Mouse (Mus musculus) heart, adult 18-20 months (tissue): ENCODE results near the gene Ppp2r5d. TPM values are rescaled to one million over a fixed set of nuclear protein-coding genes. Genes with fewer than 3 reads are reported as not detected.
A peak's percentile ranks its signal among the peaks of the same experiment; 100 is the strongest.

Experiments used
- DNase-seq, 2 experiments: peaks; one replicate each; pipeline ENCODE4 v3.0.0; 2021 to 2022; ENCODE audit warnings: mixed read lengths in 1 of 2
- total RNA-seq, 2 experiments: library from RNA; stranded (reverse); gene quantifications; 2 replicates each; pipeline ENCODE4 v1.2.3; 2021

Gene Ppp2r5d
- total RNA-seq, 2 experiments from 2014 or later: 29.0 to 30.0 TPM

DNA sequence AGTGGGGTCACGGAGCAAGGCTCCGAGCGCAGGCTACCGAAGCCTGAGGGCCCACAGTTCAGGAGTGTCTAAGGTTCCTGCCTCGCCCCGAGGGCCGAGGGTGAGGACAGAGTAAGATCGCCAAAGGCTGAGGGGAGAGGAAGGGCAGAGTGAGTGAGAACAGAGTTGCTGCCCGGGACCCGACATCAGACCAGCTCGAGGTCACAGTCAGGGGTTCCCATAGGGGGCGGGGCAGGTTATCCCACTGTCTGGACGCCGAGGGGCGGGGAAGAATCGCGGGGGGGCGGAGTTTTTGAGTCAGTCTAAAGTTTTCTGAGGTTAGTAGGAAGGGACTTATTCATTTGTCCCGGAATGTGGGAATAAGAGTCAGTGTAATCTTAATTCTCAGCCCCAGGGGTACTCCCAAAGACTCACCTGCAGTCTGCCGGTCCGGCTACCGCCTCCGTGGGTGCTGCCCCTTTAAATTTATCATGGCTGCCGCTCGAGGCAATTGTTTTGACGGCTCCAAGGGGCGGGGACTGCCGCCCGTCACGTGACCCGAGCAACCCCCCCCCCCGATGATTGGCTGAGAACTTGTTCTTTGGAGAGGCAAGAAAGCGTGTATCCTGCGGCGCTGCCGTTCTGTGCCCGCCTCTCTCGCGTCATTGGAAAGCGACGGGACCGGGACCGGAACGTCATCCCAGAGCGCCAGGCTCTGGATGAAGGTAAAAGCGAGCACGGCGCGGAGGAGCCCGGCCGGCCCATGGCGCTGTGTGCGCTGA is 59.2 kb downstream of the Ppp2r5d start, which contains the start of the genes Klc4 and Mrpl2:
TSS of gene Klc4 (minus strand) at position 462 of the 761 bp plus-strand sequence.
TSS of gene Mrpl2 (plus strand) at position 669 of the 761 bp plus-strand sequence.
- DNase-seq: peak; percentile 98 to 99

- peak; percentile 69 to 77 for DNase-seq
Observed at GRCm38 (mm10) chr17:46644916-46645475, 59.9 kb downstream of the Ppp2r5d start.

DNA sequence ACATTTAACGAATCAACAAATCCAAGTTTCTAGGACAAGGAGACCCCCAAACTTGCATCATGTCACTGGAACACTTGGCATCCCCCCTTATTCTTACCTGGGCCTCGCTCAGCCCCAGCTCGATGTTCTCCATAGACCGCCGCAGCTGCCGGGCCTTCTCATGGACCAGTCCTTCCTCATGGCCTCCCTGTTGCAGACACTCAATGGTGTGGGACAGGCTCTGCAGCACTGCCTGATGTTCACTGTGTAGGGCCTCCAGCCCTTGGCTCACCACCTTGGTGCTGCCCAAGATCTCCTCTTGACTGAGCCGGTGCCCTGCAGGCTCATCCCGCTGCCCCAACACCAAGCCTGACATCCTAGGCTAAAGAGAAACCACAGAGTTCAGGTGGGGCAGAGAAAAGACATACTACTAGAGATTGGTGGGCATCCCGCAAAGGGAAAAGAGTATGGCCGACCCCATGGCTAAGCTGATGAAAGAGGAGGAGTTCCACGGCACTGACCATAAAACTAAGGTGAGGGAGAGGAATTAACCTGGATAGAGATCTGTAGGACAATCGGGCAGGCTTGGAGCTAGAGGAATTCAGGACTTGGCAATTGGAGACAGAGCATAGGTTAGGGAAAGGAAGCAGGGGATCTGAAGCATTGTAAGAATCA is 60.6 kb downstream of the Ppp2r5d start:
- DNase-seq: no peak

DNA sequence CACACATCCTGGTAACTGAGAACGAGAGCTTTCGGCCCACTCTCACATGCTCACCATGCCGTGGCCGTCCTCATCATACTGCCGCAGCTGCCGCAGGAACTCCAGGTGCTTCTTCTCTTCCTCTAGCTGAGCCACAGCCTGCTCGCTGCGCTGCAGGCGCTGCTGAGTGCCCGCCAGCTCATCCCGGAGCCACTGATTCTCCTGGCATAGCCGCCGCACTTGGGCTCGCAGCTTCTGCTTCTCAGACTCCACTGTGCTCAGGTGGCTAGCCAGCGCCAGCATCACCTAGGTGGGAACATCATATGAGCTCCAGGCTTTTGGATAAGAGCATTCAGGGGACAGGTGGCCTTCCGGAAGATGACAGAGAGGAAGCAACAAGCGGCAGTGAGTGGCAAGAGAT is 62.9 kb downstream of the Ppp2r5d start:
- DNase-seq: no peak

DNA sequence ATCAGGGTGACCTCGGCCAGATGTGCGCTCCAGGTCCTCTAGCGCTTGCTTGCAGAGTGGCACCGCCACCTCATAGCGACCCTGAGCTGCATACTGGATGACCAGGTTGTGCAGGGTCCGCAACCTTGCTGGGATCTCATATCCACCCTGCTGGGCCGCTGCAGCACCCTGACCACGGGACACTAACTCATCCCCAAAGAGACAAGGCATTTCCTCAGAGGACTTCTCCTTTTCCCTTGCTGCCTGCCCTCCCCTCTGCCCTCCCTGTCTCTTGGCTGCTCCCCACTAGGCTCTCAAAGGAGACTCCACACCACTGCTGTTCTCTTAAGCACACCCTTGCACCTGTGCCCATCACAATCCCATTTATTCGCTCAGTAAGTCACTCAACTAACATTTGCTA is 65.0 kb downstream of the Ppp2r5d start:
- DNase-seq: no peak

DNA sequence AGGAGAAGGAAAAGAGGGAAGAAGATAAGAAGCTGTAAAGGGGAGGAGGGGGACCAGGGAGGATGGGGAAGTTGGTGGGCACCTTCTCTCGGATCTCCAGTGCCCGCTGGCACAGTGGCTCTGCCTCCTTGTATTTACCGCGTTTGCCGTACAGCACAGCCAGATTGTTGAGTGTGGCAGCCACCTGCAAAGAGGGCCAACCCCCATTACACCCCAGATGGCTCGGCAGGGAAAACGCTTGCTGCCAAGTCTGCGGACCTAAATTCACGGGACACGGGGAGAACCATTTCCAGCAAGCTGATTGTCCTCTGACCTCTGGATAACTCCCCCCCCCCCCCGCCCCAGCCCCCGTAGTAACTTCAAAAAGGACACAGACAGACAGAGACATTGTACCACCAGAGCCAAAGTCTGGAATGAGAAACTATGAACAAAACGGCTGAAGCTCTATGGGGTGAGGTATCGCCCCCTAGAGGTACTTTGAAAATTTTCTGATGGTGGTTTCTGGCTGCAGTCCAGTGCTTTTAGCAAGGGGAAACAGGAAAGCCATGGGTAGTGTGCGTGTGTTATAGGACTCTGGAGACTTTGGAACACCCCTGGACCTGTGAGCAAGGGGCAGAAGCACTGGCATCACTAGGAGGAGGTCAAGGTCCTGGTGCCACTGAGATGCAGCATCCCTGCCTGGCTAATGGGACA is 67.9 kb downstream of the Ppp2r5d start:
- DNase-seq: peak; percentile 74 to 84

Other genes starting within 250 kb of the Ppp2r5d start
- under 1 TPM; 0.20 to 0.28 TPM for gene Ttbk1, start 217.4 kb downstream of the Ppp2r5d start, total RNA-seq
- 1 to 10 TPM; 1.2 to 1.5 TPM for gene Dnph1, start 208.4 kb downstream of the Ppp2r5d start, total RNA-seq
- 10 to 100 TPM; 23.9 to 25.7 TPM for gene Cul9, start 158.7 kb downstream of the Ppp2r5d start, total RNA-seq
- 10 to 100 TPM; 88.4 to 93.6 TPM for gene Srf, start 148.9 kb downstream of the Ppp2r5d start, total RNA-seq
- gene Ptk7, start 75.6 kb downstream of the Ppp2r5d start, total RNA-seq: 1 to 10 TPM; 2.0 to 2.5 TPM
- 10 to 100 TPM; 25.9 to 26.8 TPM for gene Klc4, start 59.1 kb downstream of the Ppp2r5d start, total RNA-seq
- gene Mrpl2, start 58.9 kb downstream of the Ppp2r5d start, total RNA-seq: 100 to 1,000 TPM; 136 to 141 TPM
- 10 to 100 TPM; 16.9 to 18.8 TPM for gene Cul7, start 54.8 kb downstream of the Ppp2r5d start, total RNA-seq
- gene Rrp36, start 30.8 kb downstream of the Ppp2r5d start, total RNA-seq: 10 to 100 TPM; 13.4 to 14.2 TPM
- gene Mea1, start 26.3 kb downstream of the Ppp2r5d start, total RNA-seq: 10 to 100 TPM; 52.0 to 52.2 TPM
- 10 to 100 TPM; 53.5 to 60.2 TPM for gene Klhdc3, start 24.2 kb downstream of the Ppp2r5d start, total RNA-seq
- 10 to 100 TPM; 36.1 to 39.2 TPM for gene Pex6, start 6.4 kb upstream of the Ppp2r5d start, total RNA-seq
- gene Gnmt, start 24.1 kb upstream of the Ppp2r5d start, total RNA-seq: 1 to 10 TPM; 3.7 to 4.1 TPM
- 10 to 100 TPM; 16.5 to 18.2 TPM for gene Cnpy3, start 47.1 kb upstream of the Ppp2r5d start, total RNA-seq
- not detected for gene Ptcra, start 58.6 kb upstream of the Ppp2r5d start, total RNA-seq
- 10 to 100 TPM; 24.4 to 29.4 TPM for gene 2310039H08Rik, start 67.5 kb upstream of the Ppp2r5d start, total RNA-seq
- 10 to 100 TPM; 59.8 to 61.8 TPM for gene Rpl7l1, start 77.6 kb upstream of the Ppp2r5d start, total RNA-seq
- gene Bicral, start 153.4 kb upstream of the Ppp2r5d start, total RNA-seq: 10 to 100 TPM in 1 of 2 experiments, 1 to 10 TPM in 1; 7.5 to 13.0 TPM
- gene Tbcc, start 185.6 kb upstream of the Ppp2r5d start, total RNA-seq: 10 to 100 TPM; 16.0 to 16.6 TPM
- gene Prph2, start 205.3 kb upstream of the Ppp2r5d start, total RNA-seq: not detected